Mouse (Mus musculus): ENCODE data around the gene Nhlrc3. TPM values are rescaled to one million over a fixed set of nuclear protein-coding genes. Genes with fewer than 3 reads are reported as not detected.

Gene Nhlrc3
- polyA plus RNA-seq, 1 experiment from 2014 or later, result 4.0 TPM

GRCm38 (mm10) chr3:53417701-53418100, 45.4 kb downstream of the Nhlrc3 start:
- no peak overlapping the region for H3K4me2 ChIP-seq
- WGBS, result 88% methylated on average over 7 of the region's 7 CpGs
- H3K27me3 ChIP-seq, result no peaks in the 10 kb centered on the region
- no peak overlapping the region for H3K27ac ChIP-seq
- H3K4me1 ChIP-seq (replicated peaks), result peaks cover 13% of the 10 kb centered on the region
- H3K4me3 ChIP-seq, result no peak overlapping the region
- no peak overlapping the region for H3K9ac ChIP-seq
- ATAC-seq (replicated peaks; ENCODE audit: insufficient number of reproducible peaks, insufficient read depth, low FRiP score, low read depth), result no peak
- H3K36me3 ChIP-seq, result no peaks in the 10 kb centered on the region
- H3K9me3 ChIP-seq (replicated peaks), result no peaks in the 10 kb centered on the region

- Histone ChIP-seq H3K27ac (peak overlapping the region; percentile 17; the same call in 1 of the 2 replicates), H3K9ac (no peak overlapping the region), H3K4me2 (no peak overlapping the region), H3K9me3 (replicated peaks) (no peaks in the 10 kb centered on the region), H3K4me1 (replicated peaks) (peaks cover 10% of the 10 kb centered on the region), H3K36me3 (no peaks in the 10 kb centered on the region), H3K27me3 (no peaks in the 10 kb centered on the region), H3K4me3 (no peak overlapping the region)
- 46% methylated on average over 5 of the region's 5 CpGs for WGBS
- ATAC-seq (replicated peaks; ENCODE audit: insufficient number of reproducible peaks, insufficient read depth, low FRiP score, low read depth), result no peak
Observed at GRCm38 (mm10) chr3:53416036-53416506, 47.1 kb downstream of the Nhlrc3 start.

GRCm38 (mm10) chr3:53413959-53414358, 49.2 kb downstream of the Nhlrc3 start:
- WGBS, result 29% methylated on average over 3 of the region's 3 CpGs
- H3K36me3 ChIP-seq, result no peaks in the 10 kb centered on the region
- no peak for ATAC-seq (replicated peaks; ENCODE audit: insufficient number of reproducible peaks, insufficient read depth, low FRiP score, low read depth)
- no peak overlapping the region for H3K9ac ChIP-seq
- H3K4me2 ChIP-seq, result no peak overlapping the region
- H3K27ac ChIP-seq, result no peak overlapping the region
- no peak overlapping the region for H3K4me3 ChIP-seq
- H3K9me3 ChIP-seq (replicated peaks), result no peaks in the 10 kb centered on the region
- no peaks in the 10 kb centered on the region for H3K27me3 ChIP-seq
- peaks cover 10% of the 10 kb centered on the region for H3K4me1 ChIP-seq (replicated peaks)

- no peak for ATAC-seq (replicated peaks; ENCODE audit: insufficient number of reproducible peaks, insufficient read depth, low FRiP score, low read depth)
Observed at GRCm38 (mm10) chr3:53413465-53413864, 49.7 kb downstream of the Nhlrc3 start.

GRCm38 (mm10) chr3:53412259-53412658, 50.9 kb downstream of the Nhlrc3 start:
- ATAC-seq (replicated peaks; ENCODE audit: insufficient number of reproducible peaks, insufficient read depth, low FRiP score, low read depth), result no peak
- WGBS, result 91% methylated on average over 5 of the region's 5 CpGs
- H3K36me3 ChIP-seq, result no peaks in the 10 kb centered on the region
- H3K9ac ChIP-seq, result no peak overlapping the region
- no peaks in the 10 kb centered on the region for H3K27me3 ChIP-seq
- H3K4me2 ChIP-seq, result no peak overlapping the region
- no peak overlapping the region for H3K27ac ChIP-seq
- peaks cover 10% of the 10 kb centered on the region for H3K4me1 ChIP-seq (replicated peaks)
- H3K9me3 ChIP-seq (replicated peaks), result no peaks in the 10 kb centered on the region
- no peak overlapping the region for H3K4me3 ChIP-seq

More at GRCm38 (mm10) chr3:53413465-53413864, 49.7 kb downstream of the Nhlrc3 start:
- Histone ChIP-seq H3K4me2 (no peak overlapping the region), H3K9me3 (replicated peaks) (no peaks in the 10 kb centered on the region), H3K36me3 (no peaks in the 10 kb centered on the region), H3K27ac (no peak overlapping the region), H3K4me3 (no peak overlapping the region), H3K4me1 (replicated peaks) (peaks cover 10% of the 10 kb centered on the region), H3K9ac (no peak overlapping the region), H3K27me3 (no peaks in the 10 kb centered on the region)
- WGBS, result 67% methylated on average over 2 of the region's 2 CpGs

- H3K27me3 ChIP-seq, result no peaks in the 10 kb centered on the region
- H3K27ac ChIP-seq, result no peak overlapping the region
- 70% methylated on average over 6 of the region's 6 CpGs for WGBS
- no peak overlapping the region for H3K4me3 ChIP-seq
- no peaks in the 10 kb centered on the region for H3K9me3 ChIP-seq (replicated peaks)
- H3K36me3 ChIP-seq, result no peaks in the 10 kb centered on the region
- no peak overlapping the region for H3K9ac ChIP-seq
- no peaks in the 10 kb centered on the region for H3K4me1 ChIP-seq (replicated peaks)
- no peak for ATAC-seq (replicated peaks; ENCODE audit: insufficient number of reproducible peaks, insufficient read depth, low FRiP score, low read depth)
- no peak overlapping the region for H3K4me2 ChIP-seq
Observed at GRCm38 (mm10) chr3:53410031-53410430, 53.1 kb downstream of the Nhlrc3 start.

- no peaks in the 10 kb centered on the region for H3K36me3 ChIP-seq
- no peak overlapping the region for H3K27ac ChIP-seq
- no peak overlapping the region for H3K9ac ChIP-seq
- WGBS, result 57% methylated on average over 1 of the region's 1 CpGs
- H3K4me1 ChIP-seq (replicated peaks), result no peaks in the 10 kb centered on the region
- H3K4me3 ChIP-seq, result no peak overlapping the region
- no peak overlapping the region for H3K4me2 ChIP-seq
- H3K27me3 ChIP-seq, result no peaks in the 10 kb centered on the region
- no peak for ATAC-seq (replicated peaks; ENCODE audit: insufficient number of reproducible peaks, insufficient read depth, low FRiP score, low read depth)
- H3K9me3 ChIP-seq (replicated peaks), result no peaks in the 10 kb centered on the region
Observed at GRCm38 (mm10) chr3:53407145-53407544, 56.0 kb downstream of the Nhlrc3 start.

Other genes starting within 250 kb of the Nhlrc3 start
- gene Proser1, start 334 bp upstream of the Nhlrc3 start, polyA plus RNA-seq (2015; fragmentation: Nextera tagmentation; extraction: Ambion mirVana), result 10.9 and 14.1 TPM in 2 replicates
- 0.18 TPM in 1 of 2 replicates, not detected in the other for gene Stoml3, start 25.3 kb upstream of the Nhlrc3 start, polyA plus RNA-seq (2015; fragmentation: Nextera tagmentation; extraction: Ambion mirVana)
- 2.2 and 3.7 TPM in 2 replicates for gene Frem2, start 194.0 kb upstream of the Nhlrc3 start, polyA plus RNA-seq (2015; fragmentation: Nextera tagmentation; extraction: Ambion mirVana)

Measured in heart, embryonic 15.5 days (tissue).